Mouse (Mus musculus) intestine, embryonic 14.5 days (tissue): ENCODE measurements around the gene Pmm1. TPM values are rescaled to one million over a fixed set of nuclear protein-coding genes. Genes with fewer than 3 reads are reported as not detected.
A peak's percentile ranks its signal among the peaks of the same experiment; 100 is the strongest.

Source experiments
- ATAC-seq: fragments of 200-750 bp; cut with Nextera tagmentation; replicated peaks from 2 replicates; pipeline ENCODE4 v1.8.0; 2017; ENCODE audit warnings: low read depth, moderate number of reproducible peaks, moderate TSS enrichment, moderate library complexity; ENCODE audit not compliant: low FRiP score, low TSS enrichment
- DNase-seq: peaks from one replicate; pipeline ENCODE4 v3.0.0-alpha.2; 2018; ENCODE audit warnings: low spot score
- H3K27ac ChIP-seq: fragments of 300-500 bp; sonication (generic); 2 replicates; pipeline ENCODE4 v1.5.1; 2014; ENCODE audit warnings: low read depth, mild to moderate bottlenecking, control low read depth
- H3K27me3 ChIP-seq: fragments of 300-500 bp; sonication (generic); replicated peaks from 2 replicates; pipeline ENCODE4 v1.6.1; 2014; ENCODE audit warnings: low read length, control low read depth; ENCODE audit not compliant: control insufficient read depth, insufficient read depth
- H3K36me3 ChIP-seq: fragments of 300-500 bp; sonication (generic); 2 replicates; pipeline ENCODE4 v1.6.1; 2014; ENCODE audit warnings: low read length, control low read depth; ENCODE audit not compliant: control insufficient read depth, insufficient read depth
- H3K4me1 ChIP-seq: fragments of 300-500 bp; sonication (generic); replicated peaks from 2 replicates; pipeline ENCODE4 v1.6.1; 2014; ENCODE audit warnings: low read length, control low read depth, mixed read lengths; ENCODE audit not compliant: control insufficient read depth, insufficient read depth
- H3K4me2 ChIP-seq: fragments of 300-500 bp; sonication (generic); 2 replicates; pipeline ENCODE4 v1.6.1; 2014; ENCODE audit warnings: low read length
- H3K4me3 ChIP-seq: fragments of 300-500 bp; sonication (generic); 2 replicates; pipeline ENCODE4 v1.5.1; 2014; ENCODE audit warnings: low read depth, low read length, control low read depth, mixed read lengths
- H3K9ac ChIP-seq: fragments of 300-500 bp; sonication (generic); 2 replicates; pipeline ENCODE4 v1.6.1; 2014; ENCODE audit warnings: mild to moderate bottlenecking, low read length
- H3K9me3 ChIP-seq: fragments of 300-500 bp; sonication (generic); 2 replicates; pipeline ENCODE4 v1.6.1; 2016; ENCODE audit warnings: low read length, control low read depth; ENCODE audit not compliant: control insufficient read depth
- WGBS: fragments of 180-500 bp; shearing (Covaris S2); extraction: QIAGEN DNeasy Blood & Tissue Kit; methylation state at CpG from one replicate; pipeline ENCODE4 v1.1.7; 2014; 5-methylcytosine and 5-hydroxymethylcytosine counted together
- polyA plus RNA-seq: library from polyadenylated mRNA; unstranded; fragments of >200 nt; fragmentation: Nextera tagmentation; extraction: Ambion mirVana; gene quantifications from 2 replicates; pipeline ENCODE4 v1.2.1, GENCODE M21; 2014

The Pmm1 gene
- 25.8 and 26.6 TPM in 2 replicates for polyA plus RNA-seq

DNA sequence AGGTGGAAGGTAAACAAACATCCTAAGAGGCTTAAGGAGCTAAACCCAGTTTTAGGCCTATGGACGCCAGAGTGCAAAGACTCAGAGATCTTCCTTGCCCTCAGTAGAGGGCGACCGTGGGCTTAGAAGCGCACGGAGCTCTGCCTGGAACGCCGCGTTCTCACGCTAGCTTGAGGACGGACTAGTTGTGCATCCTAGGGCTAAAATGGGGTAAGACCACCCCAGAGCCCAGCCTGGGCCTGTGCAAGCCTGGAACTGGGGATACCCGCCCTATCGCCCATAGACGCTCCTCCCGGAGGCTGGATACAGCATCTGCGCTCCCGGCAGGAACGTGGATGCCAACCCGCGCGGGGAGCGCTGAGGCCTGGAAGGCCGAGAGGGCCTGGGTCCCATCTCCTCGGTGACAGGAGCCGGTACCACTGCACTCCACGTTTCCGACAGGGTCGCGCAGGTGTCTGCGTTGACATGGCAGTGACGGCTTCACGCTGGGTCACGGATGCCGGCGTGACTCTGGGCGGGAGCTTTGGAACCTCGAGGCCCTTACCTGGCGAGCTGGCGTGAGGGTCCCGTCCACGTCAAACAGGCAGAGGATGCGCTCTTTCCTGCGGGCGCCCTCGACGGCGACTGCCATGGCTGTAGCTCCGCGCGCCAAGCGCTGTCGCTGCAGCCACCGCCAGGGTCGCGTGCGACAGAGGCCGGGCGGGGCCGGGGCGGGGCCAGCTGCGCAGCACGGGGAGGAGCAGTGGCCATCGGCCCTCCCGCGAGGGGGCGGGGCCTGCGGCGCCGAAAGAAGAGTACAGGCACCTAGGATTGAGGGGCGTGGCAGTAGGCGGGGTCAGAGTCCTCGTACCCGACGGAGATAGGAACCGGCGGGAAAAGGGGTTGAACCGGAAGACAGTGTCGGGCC lies at the start of gene Pmm1:
Pmm1 (minus strand) TSS at position 760 of the 907 bp plus-strand sequence.
- Histone ChIP-seq H3K9ac (peak within 1 kb of the TSS; percentile 66), H3K27me3 (no peaks in the 10 kb centered on the region), H3K36me3 (no peaks in the 10 kb centered on the region), H3K27ac (peak within 1 kb of the TSS; percentile 75), H3K4me3 (peak within 1 kb of the TSS; percentile 65), H3K9me3 (no peaks in the 10 kb centered on the region), H3K4me1 (no peaks in the 10 kb centered on the region), H3K4me2 (peak within 1 kb of the TSS; percentile 99)
- ATAC-seq (peak; percentile 98), DNase-seq (peak; percentile 99)
- WGBS, result under 1% methylated on average over 75 of the region's 77 CpGs

- no peak overlapping the region for H3K4me2 ChIP-seq
- H3K9me3 ChIP-seq, result no peaks in the 10 kb centered on the region
- peaks cover 20% of the 10 kb centered on the region; the same call in 1 of the 2 replicates for H3K36me3 ChIP-seq
- ATAC-seq (peak; percentile 54), DNase-seq (no peak)
- H3K27me3 ChIP-seq, result no peaks in the 10 kb centered on the region
- no peak overlapping the region for H3K4me3 ChIP-seq
- 69% methylated on average over 8 of the region's 8 CpGs for WGBS
- no peaks in the 10 kb centered on the region for H3K4me1 ChIP-seq
- no peak overlapping the region for H3K9ac ChIP-seq
- H3K27ac ChIP-seq, result no peak overlapping the region
Measured at GRCm38 (mm10) chr15:82004257-82004656, 43.5 kb upstream of the Pmm1 start.

DNA sequence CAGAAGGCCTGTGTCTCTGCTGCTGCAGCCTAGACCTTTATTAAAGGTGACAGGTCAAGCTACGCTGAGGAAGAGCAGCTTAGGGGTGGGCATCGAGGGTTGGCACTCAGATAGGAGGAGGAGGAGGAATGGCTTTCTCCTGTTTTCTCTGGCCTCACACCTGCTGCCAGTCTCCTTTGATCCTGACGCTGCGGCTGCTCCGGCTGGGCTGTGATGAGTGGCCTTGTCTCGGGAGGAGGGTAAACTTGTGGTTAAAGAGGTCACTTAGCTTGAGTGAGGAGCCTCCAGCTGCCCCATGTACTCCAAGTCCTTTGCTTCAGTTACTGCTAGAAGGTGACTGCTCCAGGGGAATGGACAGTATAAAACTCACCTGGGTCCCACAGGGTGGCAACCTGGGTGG lies 33.3 kb upstream of the Pmm1 start:
- H3K4me3 ChIP-seq, result no peak overlapping the region
- no peak overlapping the region for H3K4me2 ChIP-seq
- DNase-seq, result no peak
- H3K27me3 ChIP-seq, result no peaks in the 10 kb centered on the region
- peaks cover 46% of the 10 kb centered on the region for H3K36me3 ChIP-seq
- H3K9ac ChIP-seq, result no peak overlapping the region
- no peaks in the 10 kb centered on the region for H3K9me3 ChIP-seq
- no peak overlapping the region for H3K27ac ChIP-seq
- H3K4me1 ChIP-seq, result no peaks in the 10 kb centered on the region
- no peak for ATAC-seq
- 71% methylated on average over 6 of the region's 6 CpGs for WGBS

- Histone ChIP-seq H3K27me3 (no peaks in the 10 kb centered on the region), H3K4me3 (no peak overlapping the region), H3K9ac (no peak overlapping the region), H3K36me3 (peaks cover 19% of the 10 kb centered on the region), H3K9me3 (no peaks in the 10 kb centered on the region), H3K4me1 (no peaks in the 10 kb centered on the region), H3K27ac (no peak overlapping the region), H3K4me2 (no peak overlapping the region)
- no peak for DNase-seq
- no peak for ATAC-seq
- WGBS, result 49% methylated on average over 7 of the region's 7 CpGs
Measured at GRCm38 (mm10) chr15:81990549-81990948, 29.8 kb upstream of the Pmm1 start.

DNA sequence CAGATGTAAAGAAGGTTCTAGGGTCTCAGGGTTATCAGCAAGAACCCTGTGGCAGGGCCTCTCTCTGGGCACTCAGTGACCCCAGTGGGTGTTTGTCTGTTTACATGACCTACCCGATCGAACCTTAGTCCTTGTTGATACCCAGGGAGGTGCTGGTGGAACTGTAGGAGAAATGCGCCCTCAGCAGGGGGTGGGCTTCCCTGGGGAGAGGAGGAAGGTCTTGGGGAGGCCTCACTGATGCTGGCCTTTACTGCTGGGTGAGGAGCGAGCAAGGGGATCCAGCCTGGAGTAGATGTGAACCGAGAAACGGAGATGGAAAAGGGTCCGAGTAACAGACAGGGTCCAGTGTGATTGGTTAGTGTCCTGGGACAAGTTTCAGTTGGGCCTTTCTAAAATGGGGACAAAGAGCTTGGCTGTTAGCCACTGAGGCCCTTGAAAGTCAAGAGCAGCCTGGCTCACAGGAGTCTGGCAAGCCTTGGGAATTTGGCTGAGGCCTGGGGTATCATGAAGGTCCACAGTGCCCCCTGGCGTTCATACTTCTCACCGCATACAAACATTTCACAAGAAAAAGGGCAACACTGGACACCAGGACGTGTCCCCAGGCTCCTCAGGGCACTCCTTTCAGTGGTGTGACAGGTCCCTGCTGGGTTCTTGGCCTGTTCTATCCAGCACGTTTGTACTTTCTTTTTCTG lies 28.8 kb upstream of the Pmm1 start:
- Histone ChIP-seq H3K4me1 (no peaks in the 10 kb centered on the region), H3K9me3 (no peaks in the 10 kb centered on the region), H3K9ac (no peak overlapping the region), H3K4me2 (no peak overlapping the region), H3K36me3 (peaks cover 18% of the 10 kb centered on the region), H3K27me3 (no peaks in the 10 kb centered on the region), H3K4me3 (no peak overlapping the region), H3K27ac (no peak overlapping the region)
- DNase-seq (peak; percentile 94), ATAC-seq (no peak)
- WGBS, result 50% methylated on average over 11 of the region's 11 CpGs

DNA sequence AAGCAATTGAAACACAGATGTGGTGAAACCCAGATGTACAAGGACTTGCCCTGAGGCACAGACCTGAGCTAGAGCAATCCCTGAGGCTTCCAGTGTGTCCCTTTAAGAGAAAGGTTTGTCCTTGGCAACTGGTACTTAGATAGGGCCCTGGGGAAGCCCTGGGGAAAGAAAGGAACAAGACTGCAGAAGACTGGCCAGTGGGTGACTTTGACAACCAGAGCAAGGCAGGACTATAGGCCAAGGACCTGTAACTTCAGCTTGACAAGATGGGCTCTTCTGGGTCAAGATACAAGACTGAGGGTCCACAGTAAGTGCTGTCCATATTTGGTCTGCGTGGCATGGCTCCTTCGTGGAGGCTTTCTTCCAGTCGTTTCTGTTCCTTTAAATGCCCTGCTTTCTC lies 26.9 kb upstream of the Pmm1 start, which contains the start of gene Xrcc6:
Xrcc6 (plus strand) TSS at position 190 of the 400 bp plus-strand sequence.
- whole genome bisulfite sequencing, result 82% methylated on average over 3 of the region's 3 CpGs
- Histone ChIP-seq H3K27ac (no peak within 1 kb of the TSS), H3K36me3 (0 out of 2 replicates have a peak, but pooled peaks cover 2% of the 10 kb centered on the region), H3K9ac (no peak within 1 kb of the TSS), H3K9me3 (no peaks in the 10 kb centered on the region), H3K27me3 (no peaks in the 10 kb centered on the region), H3K4me1 (no peaks in the 10 kb centered on the region), H3K4me2 (no peak within 1 kb of the TSS), H3K4me3 (no peak within 1 kb of the TSS)
- DNase-seq, result no peak
- no peak for ATAC-seq

DNA sequence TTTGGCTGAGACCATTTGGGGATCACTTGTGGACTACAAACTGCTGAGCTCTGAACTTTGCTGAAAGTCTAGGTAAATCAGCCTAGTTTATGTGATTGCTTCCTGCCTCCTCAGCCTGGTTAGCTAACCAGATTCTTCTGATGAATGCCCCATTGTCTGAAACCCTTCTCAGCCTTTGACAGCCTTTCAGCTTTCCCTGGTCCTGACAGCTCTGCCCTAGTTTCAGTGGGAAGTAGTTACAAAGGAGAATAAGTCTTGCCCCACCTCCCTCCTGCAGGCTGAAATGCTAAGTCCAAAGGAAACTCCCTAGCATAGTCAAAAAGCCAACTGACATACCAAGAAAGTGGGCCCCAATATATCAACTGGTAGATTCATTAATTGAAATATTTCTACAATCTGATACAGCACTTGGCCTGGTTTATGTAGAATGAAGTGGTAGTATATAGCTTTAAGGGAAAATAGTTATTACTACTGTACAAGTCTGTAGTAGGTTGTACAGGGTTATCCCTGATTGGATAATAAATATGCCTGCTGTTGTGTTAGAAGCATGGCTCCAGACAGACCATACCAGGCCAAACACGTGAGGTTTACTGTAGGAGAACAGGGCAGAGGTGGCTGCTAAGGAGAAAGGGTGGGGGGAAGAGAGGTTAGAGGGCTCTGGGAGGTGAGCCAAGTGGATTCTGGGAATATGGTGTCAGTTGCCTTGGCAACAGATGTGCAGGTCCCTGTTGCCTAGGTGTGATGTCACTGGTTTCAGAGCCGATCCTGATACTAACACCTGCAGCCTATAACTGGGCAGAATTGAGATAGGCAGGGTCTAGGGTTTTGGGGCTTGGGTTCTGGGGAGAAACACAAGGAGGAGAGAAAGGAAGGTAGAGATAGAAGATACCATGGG lies 24.8 kb upstream of the Pmm1 start:
- Histone ChIP-seq H3K36me3 (no peaks in the 10 kb centered on the region), H3K9me3 (no peaks in the 10 kb centered on the region), H3K9ac (no peak overlapping the region), H3K4me1 (no peaks in the 10 kb centered on the region), H3K4me3 (no peak overlapping the region), H3K27ac (no peak overlapping the region), H3K4me2 (no peak overlapping the region), H3K27me3 (no peaks in the 10 kb centered on the region)
- WGBS, result 55% methylated on average over 2 of the region's 2 CpGs
- DNase-seq (no peak), ATAC-seq (no peak)

DNA sequence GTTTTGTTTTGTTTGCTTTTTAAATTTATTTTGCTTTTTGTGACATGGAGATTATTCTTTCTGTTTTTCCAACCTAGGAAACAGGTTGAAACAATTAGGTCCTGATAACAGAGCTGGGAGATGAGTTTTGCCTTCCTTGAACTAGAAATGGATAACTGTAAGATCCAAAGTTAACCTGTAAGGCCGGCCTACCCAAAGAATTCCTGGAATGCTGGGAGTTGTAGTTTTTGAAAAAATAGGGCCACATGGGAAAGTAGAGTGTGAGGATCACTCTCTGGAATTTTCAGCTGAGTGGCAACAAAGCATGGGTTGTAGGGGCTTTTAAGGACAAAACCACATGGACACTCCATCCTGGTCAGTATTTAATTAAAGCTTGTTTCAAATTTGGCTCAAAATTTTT lies 21.4 kb upstream of the Pmm1 start:
- H3K27me3 ChIP-seq, result no peaks in the 10 kb centered on the region
- H3K4me1 ChIP-seq, result no peaks in the 10 kb centered on the region
- H3K4me3 ChIP-seq, result no peak overlapping the region
- no peak overlapping the region for H3K4me2 ChIP-seq
- 44% methylated on average over 1 of the region's 1 CpGs for WGBS
- DNase-seq (no peak), ATAC-seq (no peak)
- H3K27ac ChIP-seq, result no peak overlapping the region
- 0 out of 2 replicates have a peak, but pooled peaks cover 2% of the 10 kb centered on the region for H3K9me3 ChIP-seq
- no peak overlapping the region for H3K9ac ChIP-seq
- H3K36me3 ChIP-seq, result no peaks in the 10 kb centered on the region
